Mouse (Mus musculus) gastrocnemius, adult 2 months (tissue): ENCODE results near the gene Gm5426. TPM values are rescaled to one million over a fixed set of nuclear protein-coding genes. Genes with fewer than 3 reads are reported as not detected.
A peak's percentile ranks its signal among the peaks of the same experiment; 100 is the strongest.

Experiments used
- DNase-seq: peaks from one replicate; pipeline ENCODE4 v3.0.0; 2022
- H3K27ac ChIP-seq: fragments of 200-600 bp; 2 replicates; pipeline ENCODE4 v1.8.1; 2022; ENCODE audit warnings: mild to moderate bottlenecking
- H3K4me3 ChIP-seq: fragments of 200-600 bp; 2 replicates; pipeline ENCODE4 v1.8.1; 2022; ENCODE audit warnings: mild to moderate bottlenecking, moderate library complexity
- CTCF ChIP-seq: fragments of 200-600 bp; IDR thresholded peaks from 2 replicates; pipeline ENCODE4 v1.8.1; 2022; ENCODE audit warnings: antibody characterized with exemption, mild to moderate bottlenecking, moderate library complexity
- intact Hi-C: fragments of 180-260 bp; cut with DNase I; formaldehyde crosslinking; loops from one replicate; pipeline ENCODE4 v1.15.1; 2025
- total RNA-seq, 2 experiments: library from RNA; stranded (reverse); gene quantifications; 2 replicates each; pipeline ENCODE4 v1.2.3; 2021

Gene Gm5426
- total RNA-seq, 2 experiments from 2014 or later, result not detected

- no peak for TF ChIP-seq CTCF
Observed at GRCm38 (mm10) chr10:96153315-96153714, 16.9 kb downstream of the Gm5426 start.

GRCm38 (mm10) chr10:96162975-96163706, 26.7 kb downstream of the Gm5426 start:
- intact Hi-C loops, result no loop called here
- Histone ChIP-seq H3K4me3 (no peak overlapping the region), H3K27ac (0 out of 2 replicates have a peak overlapping the region, but pooled peaks have one; percentile 17)
- DNase-seq, result peak; percentile 50
- TF ChIP-seq CTCF, result no peak

More at GRCm38 (mm10) chr10:96153315-96153714, 16.9 kb downstream of the Gm5426 start:
- Histone ChIP-seq H3K4me3 (no peak overlapping the region), H3K27ac (no peak overlapping the region)
- intact Hi-C loops, result no loop called here
- no peak for DNase-seq

- intact Hi-C loops, result no loop called here
- DNase-seq, result no peak
- no peak for TF ChIP-seq CTCF
Observed at GRCm38 (mm10) chr10:96163791-96164190, 27.4 kb downstream of the Gm5426 start.

GRCm38 (mm10) chr10:96165260-96165659, 28.9 kb downstream of the Gm5426 start:
- Histone ChIP-seq H3K27ac (no peak overlapping the region), H3K4me3 (no peak overlapping the region)
- no peak for DNase-seq
- TF ChIP-seq CTCF, result no peak
- intact Hi-C loops, result no loop called here

More at GRCm38 (mm10) chr10:96163791-96164190, 27.4 kb downstream of the Gm5426 start:
- Histone ChIP-seq H3K4me3 (no peak overlapping the region), H3K27ac (no peak overlapping the region)

- Histone ChIP-seq H3K27ac (no peak overlapping the region), H3K4me3 (no peak overlapping the region)
- no peak for DNase-seq
- intact Hi-C loops, result no loop called here
- no peak for TF ChIP-seq CTCF
Observed at GRCm38 (mm10) chr10:96168998-96169397, 32.6 kb downstream of the Gm5426 start.

GRCm38 (mm10) chr10:96171546-96171945, 35.1 kb downstream of the Gm5426 start:
- Histone ChIP-seq H3K4me3 (no peak overlapping the region), H3K27ac (no peak overlapping the region)
- peak; percentile 56 for DNase-seq
- TF ChIP-seq CTCF, result no peak
- intact Hi-C loops, result no loop called here

- H3K27ac ChIP-seq, result no peak overlapping the region
- intact Hi-C loops, result no loop called here
Observed at GRCm38 (mm10) chr10:96172964-96173363, 36.6 kb downstream of the Gm5426 start.

GRCm38 (mm10) chr10:96173771-96174170, 37.4 kb downstream of the Gm5426 start:
- intact Hi-C loops, result no loop called here
- peak; percentile 26 for DNase-seq
- Histone ChIP-seq H3K4me3 (no peak overlapping the region), H3K27ac (no peak overlapping the region)
- no peak for TF ChIP-seq CTCF

More at GRCm38 (mm10) chr10:96172964-96173363, 36.6 kb downstream of the Gm5426 start:
- no peak overlapping the region for H3K4me3 ChIP-seq
- no peak for DNase-seq
- no peak for TF ChIP-seq CTCF

- intact Hi-C loops, result no loop called here
- no peak for TF ChIP-seq CTCF
- no peak for DNase-seq
Observed at GRCm38 (mm10) chr10:96176916-96177315, 40.5 kb downstream of the Gm5426 start.

GRCm38 (mm10) chr10:96180554-96181397, 44.4 kb downstream of the Gm5426 start:
- Histone ChIP-seq H3K4me3 (no peak overlapping the region), H3K27ac (peak overlapping the region; percentile 31)
- peak; percentile 22 for DNase-seq
- intact Hi-C loops, result no loop called here
- TF ChIP-seq CTCF, result no peak

More at GRCm38 (mm10) chr10:96176916-96177315, 40.5 kb downstream of the Gm5426 start:
- H3K27ac ChIP-seq, result no peak overlapping the region; the same call in 1 of the 2 replicates
- H3K4me3 ChIP-seq, result no peak overlapping the region

- intact Hi-C loops, result no loop called here
- DNase-seq, result no peak
- no peak for TF ChIP-seq CTCF
- no peak overlapping the region for H3K4me3 ChIP-seq
- H3K27ac ChIP-seq, result peak overlapping the region; percentile 24
Observed at GRCm38 (mm10) chr10:96181398-96181790, 45.0 kb downstream of the Gm5426 start.

- Histone ChIP-seq H3K27ac (peak overlapping the region; percentile 24), H3K4me3 (no peak overlapping the region)
- DNase-seq, result no peak
- no peak for TF ChIP-seq CTCF
- intact Hi-C loops, result no loop called here
Observed at GRCm38 (mm10) chr10:96181883-96182628, 45.7 kb downstream of the Gm5426 start.
